Mouse (Mus musculus): ENCODE results near the gene Tcf20. TPM values are rescaled to one million over a fixed set of nuclear protein-coding genes. Genes with fewer than 3 reads are reported as not detected.

Tcf20 gene
- total RNA-seq, 1 experiment = 143 TPM

- Histone ChIP-seq H3K36me3 (ENCODE audit: control insufficient read depth, insufficient read depth, low read length, poor library complexity, severe bottlenecking) (no peaks in the 10 kb centered on the region), H3K9me3 (ENCODE audit: control insufficient read depth, insufficient read depth, low read depth, low read length) (no peaks in the 10 kb centered on the region), H3K4me3 (ENCODE audit: insufficient read depth in 1 of 2, low read depth in 1 of 2, low read length in 2 of 2, poor library complexity in 1 of 2, severe bottlenecking in 1 of 2) (no peak overlapping the region; a peak in 1 of 4 replicates), H3K27ac (ENCODE audit: insufficient read depth, low read depth, low read length, poor library complexity, severe bottlenecking) (no peak overlapping the region), H3K9ac (ENCODE audit: insufficient read depth, low read depth, low read length, poor library complexity, severe bottlenecking) (peak overlapping the region; percentile 20; the same call in 1 of the 2 replicates), H3K4me1 (ENCODE audit: control insufficient read depth in 2 of 2, insufficient read depth in 2 of 2, low read length in 2 of 2, poor library complexity in 1 of 2) (peaks cover 2 to 22% of the 10 kb centered on the region in 2 experiments; a peak in 3 of 4 replicates)
- no peak for DNase-seq (ENCODE audit: low read depth, low spot score)
- in situ Hi-C loops (cut with MboI; ENCODE audit: low sequenced_read_pairs in 2 of 2, unreplicated experiment in 2 of 2) = no loop called here
- TF ChIP-seq CHD2 (IDR thresholded peaks at IDR 0.05; ENCODE audit: low read depth, low read length) = no peak
- TF ChIP-seq ZC3H11A (IDR thresholded peaks at IDR 0.05; ENCODE audit: borderline replicate concordance, low read depth, low read length) = no peak
- no peak for TF ChIP-seq HCFC1 (IDR thresholded peaks at IDR 0.05; ENCODE audit: borderline replicate concordance, insufficient read depth, low read length)
- no peak for TF ChIP-seq MAFK (IDR thresholded peaks at IDR 0.05; ENCODE audit: insufficient read depth, low read depth, low read length)
- TF ChIP-seq ZNF384 (IDR thresholded peaks at IDR 0.05; ENCODE audit: low read depth, low read length) = no peak
These were observed 26.7 kb downstream of the Tcf20 start for GRCm38 (mm10) chr15:82960786-82961561.

DNA sequence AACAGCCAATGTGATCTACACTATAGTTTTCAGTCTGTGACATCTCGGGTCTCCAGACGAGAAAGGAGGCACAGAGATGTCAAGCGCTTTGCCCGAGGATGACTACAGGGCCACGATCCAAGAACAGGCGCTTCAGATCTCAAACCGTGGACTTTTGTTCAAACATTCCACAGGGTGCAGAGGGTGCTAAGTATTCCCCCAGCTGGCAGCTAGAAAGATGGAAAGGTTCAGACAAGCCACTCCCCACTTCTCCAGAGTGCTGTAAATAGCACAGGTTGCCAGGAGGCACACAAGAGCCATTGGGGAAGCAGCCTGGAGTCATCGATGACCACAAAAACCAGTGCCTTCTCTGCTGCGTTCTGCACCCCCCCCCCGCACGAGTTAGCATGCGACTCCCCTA is 28.5 kb downstream of the Tcf20 start:
- no peak overlapping the region for H3K9ac ChIP-seq (ENCODE audit: insufficient read depth, low read depth, low read length, poor library complexity, severe bottlenecking)
- H3K9me3 ChIP-seq (ENCODE audit: control insufficient read depth, insufficient read depth, low read depth, low read length) = no peaks in the 10 kb centered on the region
- H3K27ac ChIP-seq (ENCODE audit: insufficient read depth, low read depth, low read length, poor library complexity, severe bottlenecking) = no peak overlapping the region
- in situ Hi-C loops (cut with MboI; ENCODE audit: low sequenced_read_pairs in 2 of 2, unreplicated experiment in 2 of 2) = no loop called here
- peaks cover 2 to 20% of the 10 kb centered on the region in 2 experiments; a peak in 3 of 4 replicates for H3K4me1 ChIP-seq (ENCODE audit: control insufficient read depth in 2 of 2, insufficient read depth in 2 of 2, low read length in 2 of 2, poor library complexity in 1 of 2)
- no peak overlapping the region for H3K4me3 ChIP-seq (ENCODE audit: insufficient read depth in 1 of 2, low read depth in 1 of 2, low read length in 2 of 2, poor library complexity in 1 of 2, severe bottlenecking in 1 of 2)
- DNase-seq (ENCODE audit: low read depth, low spot score) = no peak
- no peaks in the 10 kb centered on the region for H3K36me3 ChIP-seq (ENCODE audit: control insufficient read depth, insufficient read depth, low read length, poor library complexity, severe bottlenecking)
- TF ChIP-seq ZNF384 (IDR thresholded peaks at IDR 0.05; ENCODE audit: low read depth, low read length) = no peak
- TF ChIP-seq HCFC1 (IDR thresholded peaks at IDR 0.05; ENCODE audit: borderline replicate concordance, insufficient read depth, low read length) = no peak
- TF ChIP-seq CHD2 (IDR thresholded peaks at IDR 0.05; ENCODE audit: low read depth, low read length) = no peak
- TF ChIP-seq MAFK (IDR thresholded peaks at IDR 0.05; ENCODE audit: insufficient read depth, low read depth, low read length) = no peak
- TF ChIP-seq ZC3H11A (IDR thresholded peaks at IDR 0.05; ENCODE audit: borderline replicate concordance, low read depth, low read length) = no peak

- H3K27ac ChIP-seq (ENCODE audit: insufficient read depth, low read depth, low read length, poor library complexity, severe bottlenecking) = no peak overlapping the region
- H3K4me1 ChIP-seq (ENCODE audit: control insufficient read depth in 2 of 2, insufficient read depth in 2 of 2, low read length in 2 of 2, poor library complexity in 1 of 2) = peaks cover 2 to 20% of the 10 kb centered on the region in 2 experiments; a peak in 3 of 4 replicates
- TF ChIP-seq HCFC1 (IDR thresholded peaks at IDR 0.05; ENCODE audit: borderline replicate concordance, insufficient read depth, low read length) (no peak), MAFK (IDR thresholded peaks at IDR 0.05; ENCODE audit: insufficient read depth, low read depth, low read length) (no peak), ZC3H11A (IDR thresholded peaks at IDR 0.05; ENCODE audit: borderline replicate concordance, low read depth, low read length) (no peak), ZNF384 (IDR thresholded peaks at IDR 0.05; ENCODE audit: low read depth, low read length) (no peak), CHD2 (IDR thresholded peaks at IDR 0.05; ENCODE audit: low read depth, low read length) (no peak)
- in situ Hi-C loops (cut with MboI; ENCODE audit: low sequenced_read_pairs in 2 of 2, unreplicated experiment in 2 of 2) = no loop called here
- H3K36me3 ChIP-seq (ENCODE audit: control insufficient read depth, insufficient read depth, low read length, poor library complexity, severe bottlenecking) = no peaks in the 10 kb centered on the region
- no peak for DNase-seq (ENCODE audit: low read depth, low spot score)
- no peak overlapping the region for H3K4me3 ChIP-seq (ENCODE audit: insufficient read depth in 1 of 2, low read depth in 1 of 2, low read length in 2 of 2, poor library complexity in 1 of 2, severe bottlenecking in 1 of 2)
- H3K9me3 ChIP-seq (ENCODE audit: control insufficient read depth, insufficient read depth, low read depth, low read length) = no peaks in the 10 kb centered on the region
- no peak overlapping the region for H3K9ac ChIP-seq (ENCODE audit: insufficient read depth, low read depth, low read length, poor library complexity, severe bottlenecking)
These were observed 29.4 kb downstream of the Tcf20 start for GRCm38 (mm10) chr15:82958253-82958701.

GRCm38 (mm10) chr15:82956721-82957120 is 31.0 kb downstream of the Tcf20 start:
- H3K36me3 ChIP-seq (ENCODE audit: control insufficient read depth, insufficient read depth, low read length, poor library complexity, severe bottlenecking) = no peaks in the 10 kb centered on the region
- no peak for DNase-seq (ENCODE audit: low read depth, low spot score)
- in situ Hi-C loops (cut with MboI; ENCODE audit: low sequenced_read_pairs in 2 of 2, unreplicated experiment in 2 of 2) = no loop called here
- peaks cover 0 to 21% of the 10 kb centered on the region in 2 experiments; a peak in 2 of 4 replicates for H3K4me1 ChIP-seq (ENCODE audit: control insufficient read depth in 2 of 2, insufficient read depth in 2 of 2, low read length in 2 of 2, poor library complexity in 1 of 2)
- H3K9ac ChIP-seq (ENCODE audit: insufficient read depth, low read depth, low read length, poor library complexity, severe bottlenecking) = no peak overlapping the region
- no peak for TF ChIP-seq HCFC1 (IDR thresholded peaks at IDR 0.05; ENCODE audit: borderline replicate concordance, insufficient read depth, low read length)
- no peak for TF ChIP-seq ZC3H11A (IDR thresholded peaks at IDR 0.05; ENCODE audit: borderline replicate concordance, low read depth, low read length)
- no peak for TF ChIP-seq CHD2 (IDR thresholded peaks at IDR 0.05; ENCODE audit: low read depth, low read length)
- TF ChIP-seq MAFK (IDR thresholded peaks at IDR 0.05; ENCODE audit: insufficient read depth, low read depth, low read length) = no peak
- TF ChIP-seq ZNF384 (IDR thresholded peaks at IDR 0.05; ENCODE audit: low read depth, low read length) = no peak
- no peaks in the 10 kb centered on the region for H3K9me3 ChIP-seq (ENCODE audit: control insufficient read depth, insufficient read depth, low read depth, low read length)
- no peak overlapping the region for H3K27ac ChIP-seq (ENCODE audit: insufficient read depth, low read depth, low read length, poor library complexity, severe bottlenecking)
- H3K4me3 ChIP-seq (ENCODE audit: insufficient read depth in 1 of 2, low read depth in 1 of 2, low read length in 2 of 2, poor library complexity in 1 of 2, severe bottlenecking in 1 of 2) = no peak overlapping the region
